Mouse (Mus musculus): ENCODE measurements around the gene Nrp1. TPM values are rescaled to one million over a fixed set of nuclear protein-coding genes. Genes with fewer than 3 reads are reported as not detected.

Gene Nrp1
- polyA plus RNA-seq, 2 experiments = 33.8 to 75.1 TPM

DNA sequence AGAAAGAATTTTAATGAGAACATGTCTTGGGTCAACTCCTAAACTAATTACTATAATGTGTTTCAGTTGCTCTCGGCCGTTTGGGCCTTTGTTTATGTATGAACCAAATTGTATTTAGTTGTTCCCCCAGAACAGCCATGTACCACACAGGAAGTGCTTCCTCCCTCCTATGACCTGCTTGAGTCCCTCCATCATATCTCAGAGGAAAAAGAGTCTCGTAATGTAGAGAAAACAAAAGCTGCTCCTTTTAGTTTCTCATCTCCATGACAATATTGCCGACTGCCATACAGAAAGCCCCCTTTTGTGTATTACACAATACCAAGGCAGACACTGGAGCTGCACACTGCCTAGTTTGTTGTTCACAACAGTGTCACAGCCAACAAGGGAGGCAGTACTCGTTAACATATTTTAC is 26.5 kb downstream of the Nrp1 start:
- H3K27ac ChIP-seq (replicated peaks; ENCODE audit: low read depth, low read length) = no peak overlapping the region

DNA sequence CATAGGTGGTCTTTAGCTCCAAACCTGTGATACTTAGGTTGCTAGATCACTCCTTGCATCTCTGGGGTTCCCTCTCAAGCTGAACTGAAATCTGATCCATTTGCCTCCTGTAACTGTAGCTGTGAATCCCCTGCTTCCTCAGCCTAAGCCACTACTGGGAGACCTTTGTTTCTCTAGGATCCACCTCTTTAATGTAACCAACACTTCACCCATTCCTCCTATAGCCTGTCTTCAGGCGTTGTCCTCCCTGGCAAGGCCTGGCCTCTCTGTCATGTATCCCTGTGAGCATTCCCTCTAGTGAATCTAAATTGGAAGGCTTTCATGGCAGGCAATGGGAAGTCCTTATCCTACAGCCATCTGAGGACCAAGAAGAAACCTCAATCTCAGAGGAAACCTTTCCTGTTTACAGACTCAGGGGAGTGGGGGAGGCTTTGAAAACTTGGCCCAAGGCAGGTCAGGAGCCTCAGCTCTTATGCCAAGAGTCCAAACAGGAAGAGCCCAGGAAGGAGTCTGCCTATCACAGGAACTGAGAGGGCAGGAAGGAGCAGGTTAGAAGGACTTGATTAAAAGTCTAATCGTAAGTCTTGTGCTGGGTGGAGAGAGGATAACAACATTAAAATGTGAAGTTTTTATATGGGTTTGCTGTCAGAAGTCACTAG is 28.7 kb downstream of the Nrp1 start:
- TF ChIP-seq POLR2A (IDR thresholded peaks at IDR 0.05; ENCODE audit: borderline replicate concordance, extremely low read depth, insufficient read depth, insufficient read length) = no peak
- Histone ChIP-seq H3K4me3 (replicated peaks; ENCODE audit: low read length) (no peak overlapping the region), H3K27ac (replicated peaks; ENCODE audit: low read depth, low read length) (no peak overlapping the region), H3K4me2 (replicated peaks; ENCODE audit: low read depth, low read length, severe bottlenecking) (no peak overlapping the region), H3K9me3 (ENCODE audit: control insufficient read depth, low read length) (no peaks in the 10 kb centered on the region), H3K9ac (ENCODE audit: low read depth, low read length, severe bottlenecking) (no peak overlapping the region), H3K36me3 (ENCODE audit: control insufficient read depth, insufficient read depth, low read length) (no peaks in the 10 kb centered on the region), H3K27me3 (ENCODE audit: control insufficient read depth, insufficient read depth, low read length) (no peaks in the 10 kb centered on the region), H3K4me1 (ENCODE audit: control insufficient read depth, insufficient read depth, low read length) (peaks cover 13% of the 10 kb centered on the region)
- DNase-seq (ENCODE audit: low spot score) (no peak), ATAC-seq (ENCODE audit: low FRiP score, low read depth) (no peak)
- WGBS = 56% methylated on average over 2 of the region's 2 CpGs

More for the DNA sequence above, 26.5 kb downstream of the Nrp1 start:
- ATAC-seq (ENCODE audit: low FRiP score, low read depth) (no peak), DNase-seq (ENCODE audit: low spot score) (no peak)
- 42% methylated on average over 5 of the region's 5 CpGs for WGBS
- Histone ChIP-seq H3K4me2 (replicated peaks; ENCODE audit: low read depth, low read length, severe bottlenecking) (no peak overlapping the region), H3K9ac (ENCODE audit: low read depth, low read length, severe bottlenecking) (no peak overlapping the region), H3K4me1 (ENCODE audit: control insufficient read depth, insufficient read depth, low read length) (peaks cover 17% of the 10 kb centered on the region), H3K4me3 (replicated peaks; ENCODE audit: low read length) (no peak overlapping the region), H3K36me3 (ENCODE audit: control insufficient read depth, insufficient read depth, low read length) (no peaks in the 10 kb centered on the region), H3K9me3 (ENCODE audit: control insufficient read depth, low read length) (no peaks in the 10 kb centered on the region), H3K27me3 (ENCODE audit: control insufficient read depth, insufficient read depth, low read length) (no peaks in the 10 kb centered on the region)
- TF ChIP-seq POLR2A (IDR thresholded peaks at IDR 0.05; ENCODE audit: borderline replicate concordance, extremely low read depth, insufficient read depth, insufficient read length) = no peak

DNA sequence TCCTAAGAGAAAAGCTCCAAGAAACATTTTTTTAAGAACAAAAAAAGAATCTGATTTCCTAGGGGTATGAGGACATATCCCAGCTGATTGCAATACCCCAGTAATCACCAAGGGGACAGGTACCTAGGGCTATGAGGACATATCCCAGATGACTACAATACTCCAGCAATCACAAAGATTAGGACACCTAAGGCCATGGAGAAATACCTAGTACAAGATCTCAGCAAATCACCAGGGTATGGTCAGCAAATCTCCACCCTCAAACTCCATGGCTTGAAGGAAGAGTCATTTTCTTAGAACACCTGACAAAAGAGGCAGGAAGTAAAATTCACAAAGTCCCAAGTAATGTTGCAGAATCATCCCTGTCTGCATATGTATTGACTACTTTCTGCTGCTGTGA is 32.4 kb downstream of the Nrp1 start:
- Histone ChIP-seq H3K4me3 (replicated peaks; ENCODE audit: low read length) (no peak overlapping the region), H3K27me3 (ENCODE audit: control insufficient read depth, insufficient read depth, low read length) (no peaks in the 10 kb centered on the region)

DNA sequence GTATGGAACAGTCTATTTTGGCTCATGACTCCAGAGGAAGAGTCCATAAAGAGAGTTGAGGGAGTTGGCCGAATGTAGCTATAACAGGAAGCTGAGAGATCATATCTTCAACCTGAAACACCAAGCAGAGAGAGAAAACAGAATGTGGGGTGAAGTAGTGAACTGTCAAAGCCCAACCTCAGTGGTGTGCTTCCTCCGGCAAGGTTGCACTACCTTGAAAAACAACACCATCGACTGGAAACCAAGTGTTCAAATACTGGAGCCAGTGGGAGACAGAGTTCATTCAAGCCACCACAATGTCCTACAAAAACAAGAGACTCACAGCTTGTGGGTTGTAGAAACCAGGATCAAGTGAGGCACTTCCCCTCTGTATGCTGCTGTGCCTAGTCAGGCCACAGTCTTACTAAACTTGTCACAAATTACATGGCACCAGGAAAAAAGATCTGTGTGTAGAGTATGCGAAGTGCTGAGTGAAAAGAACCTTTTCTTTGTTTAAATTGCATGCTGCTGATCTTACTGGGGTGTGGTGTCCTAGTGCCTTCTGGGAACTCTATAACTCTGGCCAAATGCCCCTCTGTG is 32.9 kb downstream of the Nrp1 start:
- H3K9me3 ChIP-seq (ENCODE audit: control insufficient read depth, low read length) = no peaks in the 10 kb centered on the region
- no peak for ATAC-seq (ENCODE audit: low FRiP score, low read depth)
- peaks cover 18% of the 10 kb centered on the region for H3K4me1 ChIP-seq (ENCODE audit: control insufficient read depth, insufficient read depth, low read length)
- no peak overlapping the region for H3K9ac ChIP-seq (ENCODE audit: low read depth, low read length, severe bottlenecking)
- no peaks in the 10 kb centered on the region for H3K36me3 ChIP-seq (ENCODE audit: control insufficient read depth, insufficient read depth, low read length)
- H3K4me2 ChIP-seq (replicated peaks; ENCODE audit: low read depth, low read length, severe bottlenecking) = no peak overlapping the region
- 87% methylated on average over 4 of the region's 4 CpGs for WGBS
- H3K27ac ChIP-seq (replicated peaks; ENCODE audit: low read depth, low read length) = no peak overlapping the region
- H3K27me3 ChIP-seq (ENCODE audit: control insufficient read depth, insufficient read depth, low read length) = no peaks in the 10 kb centered on the region
- no peak overlapping the region for H3K4me3 ChIP-seq (replicated peaks; ENCODE audit: low read length)
- no peak for DNase-seq (ENCODE audit: low spot score)
- TF ChIP-seq POLR2A (IDR thresholded peaks at IDR 0.05; ENCODE audit: borderline replicate concordance, extremely low read depth, insufficient read depth, insufficient read length) = no peak

More for the DNA sequence above, 32.4 kb downstream of the Nrp1 start:
- Histone ChIP-seq H3K9ac (ENCODE audit: low read depth, low read length, severe bottlenecking) (no peak overlapping the region), H3K36me3 (ENCODE audit: control insufficient read depth, insufficient read depth, low read length) (no peaks in the 10 kb centered on the region), H3K4me1 (ENCODE audit: control insufficient read depth, insufficient read depth, low read length) (peaks cover 15% of the 10 kb centered on the region), H3K27ac (replicated peaks; ENCODE audit: low read depth, low read length) (no peak overlapping the region), H3K4me2 (replicated peaks; ENCODE audit: low read depth, low read length, severe bottlenecking) (no peak overlapping the region), H3K9me3 (ENCODE audit: control insufficient read depth, low read length) (no peaks in the 10 kb centered on the region)
- ATAC-seq (ENCODE audit: low FRiP score, low read depth) = no peak
- TF ChIP-seq POLR2A (IDR thresholded peaks at IDR 0.05; ENCODE audit: borderline replicate concordance, extremely low read depth, insufficient read depth, insufficient read length) = no peak
- no peak for DNase-seq (ENCODE audit: low spot score)

DNA sequence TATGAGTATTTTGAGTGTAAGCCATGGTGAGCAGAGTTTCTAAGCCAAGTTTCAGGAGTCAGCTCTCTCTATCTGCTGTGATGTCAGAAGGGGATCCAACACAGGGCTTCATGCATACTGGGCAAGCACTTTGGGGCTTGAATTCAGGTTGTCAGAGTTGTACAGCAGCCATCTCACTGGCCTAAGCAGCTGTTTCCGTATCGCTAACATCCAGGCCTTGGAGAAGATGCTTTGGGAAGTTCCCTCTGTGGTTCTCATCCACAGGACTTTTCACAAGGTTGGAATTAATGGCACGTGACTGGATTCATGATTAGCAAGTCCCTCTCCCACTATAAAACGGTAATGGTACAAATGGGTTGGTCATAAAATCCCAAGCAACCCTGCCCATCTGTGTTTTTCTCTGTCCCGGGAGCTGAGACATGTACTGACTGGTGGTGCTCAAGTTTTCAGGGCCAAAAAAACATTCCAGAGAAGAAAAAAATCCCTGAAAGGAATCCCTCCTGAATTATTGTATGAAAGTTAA is 36.3 kb downstream of the Nrp1 start:
- peaks cover 26% of the 10 kb centered on the region for H3K4me1 ChIP-seq (ENCODE audit: control insufficient read depth, insufficient read depth, low read length)
- no peaks in the 10 kb centered on the region for H3K36me3 ChIP-seq (ENCODE audit: control insufficient read depth, insufficient read depth, low read length)
- no peak for ATAC-seq (ENCODE audit: low FRiP score, low read depth)
- no peak overlapping the region for H3K27ac ChIP-seq (replicated peaks; ENCODE audit: low read depth, low read length)
- H3K9ac ChIP-seq (ENCODE audit: low read depth, low read length, severe bottlenecking) = no peak overlapping the region
- WGBS = 23% methylated on average over 5 of the region's 5 CpGs
- H3K4me3 ChIP-seq (replicated peaks; ENCODE audit: low read length) = no peak overlapping the region
- no peak overlapping the region for H3K4me2 ChIP-seq (replicated peaks; ENCODE audit: low read depth, low read length, severe bottlenecking)
- no peak for TF ChIP-seq POLR2A (IDR thresholded peaks at IDR 0.05; ENCODE audit: borderline replicate concordance, extremely low read depth, insufficient read depth, insufficient read length)
- H3K9me3 ChIP-seq (ENCODE audit: control insufficient read depth, low read length) = no peaks in the 10 kb centered on the region
- H3K27me3 ChIP-seq (ENCODE audit: control insufficient read depth, insufficient read depth, low read length) = no peaks in the 10 kb centered on the region
- no peak for DNase-seq (ENCODE audit: low spot score)

Data from limb, embryonic 14.5 days (tissue).